8 mouse cellular contexts compared by ENCODE assay signal in genomic region chrX:95956497-95957293, GRCm38 (mm10). TPM values are rescaled to one million over a fixed set of nuclear protein-coding genes. Genes with fewer than 3 reads are reported as not detected.
DNase-seq lines count a peak whose midpoint lies in the region; ATAC-seq and TF ChIP-seq lines count a peak whose summit lies in the region.

Las1l (minus strand) TSS chrX:95956962.

- peak within 1 kb of the TSS; percentile 71 for H3K4me3 ChIP-seq in heart, embryonic 12.5 days
- H3K4me3 ChIP-seq in kidney, postnatal 0 days (replicated peaks; ENCODE audit: low read depth, low read length) = peak within 1 kb of the TSS; percentile 51
- H3K4me3 ChIP-seq in liver, embryonic 11.5 days (ENCODE audit: low read depth, low read length) = peak within 1 kb of the TSS; percentile 67
- peak within 1 kb of the TSS; percentile 52 for H3K4me3 ChIP-seq in stomach, embryonic 14.5 days (ENCODE audit: low read depth, low read length)

- H3K4me2 ChIP-seq in heart, embryonic 12.5 days = peak within 1 kb of the TSS; percentile 77
- H3K4me2 ChIP-seq in kidney, postnatal 0 days (ENCODE audit: low read length) = peak within 1 kb of the TSS; percentile 59
- peak within 1 kb of the TSS; percentile 73 for H3K4me2 ChIP-seq in liver, embryonic 11.5 days
- peak within 1 kb of the TSS; percentile 51 for H3K4me2 ChIP-seq in stomach, embryonic 14.5 days (replicated peaks; ENCODE audit: low read depth, low read length)

- H3K27me3 ChIP-seq in heart, embryonic 12.5 days (replicated peaks) = no peaks in the 10 kb centered on the region
- no peaks in the 10 kb centered on the region for H3K27me3 ChIP-seq in kidney, postnatal 0 days (ENCODE audit: insufficient read depth, low read length)
- no peaks in the 10 kb centered on the region for H3K27me3 ChIP-seq in liver, embryonic 11.5 days (replicated peaks; ENCODE audit: control insufficient read depth, insufficient read depth, low read length)
- no peaks in the 10 kb centered on the region for H3K27me3 ChIP-seq in stomach, embryonic 14.5 days (ENCODE audit: control insufficient read depth, insufficient read depth, low read length)

- peaks cover 10% of the 10 kb centered on the region for H3K36me3 ChIP-seq in heart, embryonic 12.5 days
- 0 out of 2 replicates have a peak, but pooled peaks cover 4% of the 10 kb centered on the region for H3K36me3 ChIP-seq in kidney, postnatal 0 days (ENCODE audit: insufficient read depth, low read length)
- no peaks in the 10 kb centered on the region for H3K36me3 ChIP-seq in liver, embryonic 11.5 days (ENCODE audit: control insufficient read depth, insufficient read depth, low read length)
- no peaks in the 10 kb centered on the region for H3K36me3 ChIP-seq in stomach, embryonic 14.5 days (ENCODE audit: control insufficient read depth, insufficient read depth, low read length)

- peak; percentile 64 for TF ChIP-seq CTCF in kidney, postnatal 0 days (IDR thresholded peaks at IDR 0.05; ENCODE audit: low read depth)

- H3K4me1 ChIP-seq in heart, embryonic 12.5 days (replicated peaks) = 0 out of 2 replicates have a peak, but pooled peaks cover 5% of the 10 kb centered on the region
- H3K4me1 ChIP-seq in kidney, postnatal 0 days (replicated peaks; ENCODE audit: insufficient read depth, low read length) = no peaks in the 10 kb centered on the region
- H3K4me1 ChIP-seq in liver, embryonic 11.5 days (replicated peaks; ENCODE audit: control insufficient read depth, insufficient read depth, low read length) = no peaks in the 10 kb centered on the region
- H3K4me1 ChIP-seq in stomach, embryonic 14.5 days (ENCODE audit: control insufficient read depth, insufficient read depth, low read length) = no peaks in the 10 kb centered on the region

- WGBS in heart, embryonic 12.5 days = 14% methylated on average over 42 of the region's 42 CpGs
- WGBS in kidney, postnatal 0 days = 25% methylated on average over 42 of the region's 42 CpGs
- 14% methylated on average over 41 of the region's 42 CpGs for WGBS in liver, embryonic 11.5 days
- WGBS in stomach, embryonic 14.5 days = 24% methylated on average over 42 of the region's 42 CpGs

- ATAC-seq in erythroid progenitor cell, adult 5-6 weeks (replicated peaks; ENCODE audit: low FRiP score, poor library complexity, severe bottlenecking) = peak; percentile 100
- ATAC-seq in heart, embryonic 12.5 days (ENCODE audit: insufficient number of reproducible peaks, low FRiP score) = peak; percentile 99
- ATAC-seq in kidney, postnatal 0 days (replicated peaks; ENCODE audit: low FRiP score, low read depth) = peak; percentile 100
- peak; percentile 100 for ATAC-seq in liver, embryonic 11.5 days (replicated peaks; ENCODE audit: low FRiP score)
- peak; percentile 100 for ATAC-seq in stomach, embryonic 14.5 days (ENCODE audit: insufficient number of reproducible peaks, insufficient read depth, low FRiP score, low read depth)

- H3K27ac ChIP-seq in heart, embryonic 12.5 days (ENCODE audit: poor library complexity, severe bottlenecking) = peak within 1 kb of the TSS; percentile 51; the same call in 1 of the 2 replicates
- H3K27ac ChIP-seq in kidney, postnatal 0 days = peak within 1 kb of the TSS; percentile 31; the same call in 1 of the 2 replicates
- no peak within 1 kb of the TSS for H3K27ac ChIP-seq in liver, embryonic 11.5 days (ENCODE audit: low read depth, low read length)
- H3K27ac ChIP-seq in stomach, embryonic 14.5 days (ENCODE audit: low read length) = no peak within 1 kb of the TSS

- no peaks in the 10 kb centered on the region for H3K9me3 ChIP-seq in heart, embryonic 12.5 days (replicated peaks)
- H3K9me3 ChIP-seq in kidney, postnatal 0 days (replicated peaks; ENCODE audit: low read length) = no peaks in the 10 kb centered on the region
- no peaks in the 10 kb centered on the region for H3K9me3 ChIP-seq in liver, embryonic 11.5 days (ENCODE audit: control insufficient read depth, low read length)
- no peaks in the 10 kb centered on the region for H3K9me3 ChIP-seq in stomach, embryonic 14.5 days (ENCODE audit: control insufficient read depth, low read depth, low read length)

- H3K9ac ChIP-seq in heart, embryonic 12.5 days = peak within 1 kb of the TSS; percentile 77
- peak within 1 kb of the TSS; percentile 57 for H3K9ac ChIP-seq in kidney, postnatal 0 days (ENCODE audit: low read depth, low read length)
- H3K9ac ChIP-seq in liver, embryonic 11.5 days (ENCODE audit: low read depth, low read length) = peak within 1 kb of the TSS; percentile 65
- peak within 1 kb of the TSS; percentile 18 for H3K9ac ChIP-seq in stomach, embryonic 14.5 days (replicated peaks; ENCODE audit: low read depth, low read length)

- peak; percentile 95 for DNase-seq in CD4-positive helper T cell, adult 2 months (ENCODE audit: low read depth, low spot score)
- DNase-seq in brain, embryonic 18.5 days (ENCODE audit: low read depth, low spot score) = peak; percentile 88
- peak; percentile 94 for DNase-seq in kidney, postnatal 0 days (ENCODE audit: low spot score)
- peak; percentile 73 for DNase-seq in liver, embryonic 11.5 days (ENCODE audit: low spot score)
- peak; percentile 93 for DNase-seq in naive thymus-derived CD4-positive, alpha-beta T cell, adult 2 months (ENCODE audit: low read depth)

RNA-seq across cellular contexts. Expression of gene Las1l, which starts in this region (rescaled TPM):
- 3.6 and 6.3 TPM in 2 replicates for total RNA-seq in erythroid progenitor cell, adult 5-6 weeks (2015; ENCODE audit: low replicate concordance)
- 2.7 and 3.0 TPM in 2 replicates for total RNA-seq in erythroid progenitor cell, adult 5-6 weeks (2017; ENCODE audit: low replicate concordance)
- polyA plus RNA-seq in heart, embryonic 12.5 days (2016; fragmentation: Nextera tagmentation; extraction: Ambion mirVana) = 56.5 and 59.4 TPM in 2 replicates
- polyA plus RNA-seq in kidney, postnatal 0 days (2015; fragmentation: Nextera tagmentation; extraction: Ambion mirVana) = 46.4 and 49.3 TPM in 2 replicates
- polyA plus RNA-seq in liver, embryonic 11.5 days (2014; fragmentation: Nextera tagmentation; extraction: Ambion mirVana) = 58.1 and 64.2 TPM in 2 replicates
- polyA plus RNA-seq in stomach, embryonic 14.5 days (2014; fragmentation: Nextera tagmentation; extraction: Ambion mirVana) = 36.6 and 39.6 TPM in 2 replicates

Comparison
In these comparisons a context has a peak if more than half of its experiments do, and no peak if none do; other contexts are left out.
1. H3K27ac ChIP-seq: peak in heart, embryonic 12.5 days (single experiment) and kidney, postnatal 0 days (single experiment); none in liver, embryonic 11.5 days (single experiment) and stomach, embryonic 14.5 days (single experiment).
2. H3K9ac ChIP-seq: peak in every context shown above with its lines; median percentile 77 in heart, embryonic 12.5 days; 65 in liver, embryonic 11.5 days; 57 in kidney, postnatal 0 days; 18 in stomach, embryonic 14.5 days.
3. Peak in every context shown above with its lines, with median percentiles within 50 percentile points of each other: DNase-seq, ATAC-seq, H3K4me2 ChIP-seq and H3K4me3 ChIP-seq.